Mouse (Mus musculus) E14TG2a.4 (cell line): ENCODE data around the gene Cdk10.

Experiments used
- H3K27me3 ChIP-seq: 2 replicates; pipeline ENCODE4 v1.6.1; 2014; ENCODE audit warnings: low read length, control low read depth; ENCODE audit not compliant: insufficient read depth
- H3K36me3 ChIP-seq: 2 replicates; pipeline ENCODE4 v1.6.1; 2014; ENCODE audit warnings: low read length, control low read depth; ENCODE audit not compliant: insufficient read depth
- H3K4me1 ChIP-seq: replicated peaks from 2 replicates; pipeline ENCODE4 v1.6.1; 2014; ENCODE audit warnings: low read depth, low read length, control low read depth
- H3K4me3 ChIP-seq: replicated peaks from 2 replicates; pipeline ENCODE4 v1.5.1; 2014; ENCODE audit warnings: mild to moderate bottlenecking, low read length
- H3K9me3 ChIP-seq: 2 replicates; pipeline ENCODE4 v1.6.1; 2014; ENCODE audit warnings: low read length, control low read depth
- CTCF ChIP-seq: conservative IDR thresholded peaks from 2 replicates; pipeline ENCODE4 v1.5.1; 2014; ENCODE audit warnings: low read length
- NANOG ChIP-seq: IDR thresholded peaks from 2 replicates; pipeline ENCODE4 v1.6.1; 2014; ENCODE audit warnings: borderline replicate concordance, low read length, mixed read lengths
- POU5F1 ChIP-seq: IDR thresholded peaks from 2 replicates; pipeline ENCODE4 v1.6.1; 2014; ENCODE audit warnings: low read length, borderline replicate concordance

The Cdk10 gene

GRCm38 (mm10) chr8:123274447-123274846, 49.8 kb downstream of the Cdk10 start:
- H3K27me3 ChIP-seq = no peaks in the 10 kb centered on the region
- H3K4me3 ChIP-seq = no peak overlapping the region
- peaks cover 92% of the 10 kb centered on the region for H3K36me3 ChIP-seq
- H3K4me1 ChIP-seq = peaks cover 21% of the 10 kb centered on the region
- TF ChIP-seq POU5F1 (no peak), NANOG (no peak), CTCF (no peak)
- no peaks in the 10 kb centered on the region for H3K9me3 ChIP-seq

- Histone ChIP-seq H3K4me1 (peaks cover 20% of the 10 kb centered on the region), H3K36me3 (peaks cover 92% of the 10 kb centered on the region), H3K9me3 (no peaks in the 10 kb centered on the region), H3K27me3 (no peaks in the 10 kb centered on the region), H3K4me3 (no peak overlapping the region)
- TF ChIP-seq POU5F1 = no peak
- no peak for TF ChIP-seq CTCF
- TF ChIP-seq NANOG = no peak
Observed at GRCm38 (mm10) chr8:123275096-123275495, 50.5 kb downstream of the Cdk10 start.

- Histone ChIP-seq H3K4me3 (no peak overlapping the region), H3K9me3 (no peaks in the 10 kb centered on the region), H3K4me1 (peaks cover 12% of the 10 kb centered on the region), H3K27me3 (no peaks in the 10 kb centered on the region), H3K36me3 (peaks cover 86% of the 10 kb centered on the region)
- TF ChIP-seq NANOG = no peak
- TF ChIP-seq POU5F1 = no peak
- no peak for TF ChIP-seq CTCF
Observed at GRCm38 (mm10) chr8:123278445-123278844, 53.8 kb downstream of the Cdk10 start.

- TF ChIP-seq POU5F1 (no peak), CTCF (no peak), NANOG (no peak)
- Histone ChIP-seq H3K27me3 (no peaks in the 10 kb centered on the region), H3K4me1 (peaks cover 20% of the 10 kb centered on the region), H3K9me3 (no peaks in the 10 kb centered on the region), H3K36me3 (peaks cover 84% of the 10 kb centered on the region), H3K4me3 (no peak overlapping the region)
Observed at GRCm38 (mm10) chr8:123279828-123280227, 55.2 kb downstream of the Cdk10 start.

DNA sequence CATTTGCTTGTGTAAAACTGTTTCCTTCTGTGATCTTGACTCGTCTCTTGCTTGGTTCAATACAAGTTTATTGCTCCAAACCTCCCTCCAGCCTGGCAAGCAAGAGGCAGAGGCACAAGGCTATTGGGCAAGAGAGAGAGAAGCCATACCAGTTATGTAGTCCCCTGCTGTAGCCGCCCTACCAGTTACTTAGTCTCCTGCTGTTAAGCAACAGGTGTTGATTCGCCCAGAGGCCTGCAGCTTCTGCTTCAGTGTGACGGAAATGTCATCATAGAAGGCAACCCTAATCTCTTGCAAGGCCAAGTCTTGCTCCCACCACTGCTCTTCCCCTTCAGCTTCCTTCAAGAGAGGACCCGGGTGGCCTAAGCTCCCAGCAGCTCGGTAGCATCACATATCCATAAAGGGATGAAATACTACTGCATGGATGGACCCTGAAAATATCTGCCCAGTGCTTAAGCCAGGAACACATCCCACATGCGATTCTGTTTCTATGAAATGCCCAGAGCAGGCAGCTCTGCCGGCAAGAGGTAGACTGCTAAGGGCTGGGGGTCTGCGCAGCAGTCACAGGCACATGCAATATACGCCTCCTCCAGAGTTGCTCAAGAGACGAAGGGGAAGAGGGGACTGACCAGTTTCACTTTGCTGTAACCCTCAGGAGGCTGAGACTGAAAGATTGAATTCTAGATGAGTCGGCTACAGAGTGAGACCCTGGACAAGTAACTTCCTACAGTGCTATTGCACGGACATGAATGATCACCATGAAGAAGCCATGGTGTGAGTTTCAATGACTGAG, 55.9 kb downstream of the Cdk10 start:
- Histone ChIP-seq H3K4me1 (peaks cover 14% of the 10 kb centered on the region), H3K9me3 (no peaks in the 10 kb centered on the region), H3K27me3 (no peaks in the 10 kb centered on the region), H3K4me3 (no peak overlapping the region), H3K36me3 (peaks cover 84% of the 10 kb centered on the region)
- TF ChIP-seq POU5F1 (no peak), NANOG (no peak), CTCF (no peak)
